Mouse (Mus musculus) small intestine, adult 2 months (tissue): Measurements from ENCODE around the gene AU022252.

ENCODE experiments used
- CTCF ChIP-seq: fragments of 200-500 bp; IDR thresholded peaks from 2 replicates; pipeline ENCODE4 v1.5.1; 2012; ENCODE audit warnings: low read depth, mild to moderate bottlenecking, control low read depth, inconsistent platforms, low read length, moderate library complexity, mixed read lengths; ENCODE audit not compliant: insufficient replicate concordance, insufficient read length; ENCODE audit errors: extremely low read depth
- POLR2A ChIP-seq: fragments of 200-500 bp; IDR thresholded peaks from 2 replicates; pipeline ENCODE4 v1.6.1; 2012; ENCODE audit warnings: low read depth, mild to moderate bottlenecking, control low read depth, inconsistent platforms, low read length, moderate library complexity

GRCm38 (mm10) chr4:119161358-119161757 lies 71.2 kb downstream of the AU022252 start:
- TF ChIP-seq CTCF (no peak), POLR2A (no peak)
